Mouse (Mus musculus) stomach, postnatal 0 days (tissue): Measurements from ENCODE around the gene BC030867.

Experiments used
- CTCF ChIP-seq: IDR thresholded peaks from 2 replicates; pipeline ENCODE4 v1.5.1; 2016; ENCODE audit warnings: antibody characterized with exemption, low read depth, mild to moderate bottlenecking, moderate library complexity
- EP300 ChIP-seq: optimal IDR thresholded peaks from 2 replicates; pipeline ENCODE3; 2016; ENCODE audit warnings: antibody characterized with exemption

GRCm38 (mm10) chr11:102263211-102263610 lies 14.5 kb downstream of the BC030867 start:
- TF ChIP-seq CTCF (no peak), EP300 (no peak)
